ENCODE assay signal across 30 mouse cellular contexts in the genomic region with DNA sequence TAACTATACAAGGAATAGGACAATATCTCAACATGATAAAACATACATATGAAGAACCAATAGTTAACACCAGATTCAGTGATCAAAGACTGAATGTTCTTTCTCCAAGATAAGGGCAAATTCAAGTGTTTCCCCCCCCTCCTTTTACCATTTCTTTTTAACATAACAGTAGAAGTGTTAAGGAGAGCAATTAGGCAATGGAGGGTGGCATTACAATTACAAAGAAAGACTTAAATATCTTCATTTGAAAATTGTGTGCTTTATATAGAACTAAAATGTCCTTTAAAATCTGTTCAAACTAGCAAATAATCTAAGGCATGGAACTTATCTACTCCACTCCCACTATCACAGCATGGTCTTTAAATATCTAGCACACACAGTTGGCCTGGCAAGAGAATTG.
"Had no signal": no experiment of that assay in that cellular context is flagged by ENCODE, and none has a peak within 500 bp of the region (broad histone marks: within the 10 kb centered on the region; RNA-seq: fewer than 3 reads in every experiment).

No protein-coding gene starts in this region.

- H3K9ac ChIP-seq: heart, embryonic 12.5 days; heart, embryonic 13.5 days; heart, embryonic 15.5 days; hindbrain, embryonic 12.5 days; hindbrain, embryonic 13.5 days; hindbrain, embryonic 14.5 days; hindbrain, embryonic 15.5 days; intestine, embryonic 15.5 days; kidney, embryonic 15.5 days had no signal

- DNase-seq: heart, postnatal 10 days; heart, postnatal 14 days; heart, postnatal 36 days; heart, postnatal 4 days; kidney, adult 11 months; kidney, adult 18-20 months; kidney, adult 2 months; kidney, adult 8-10 months; kidney, adult 9 months; kidney, postnatal 10 days; kidney, postnatal 14 days; kidney, postnatal 25 days; kidney, postnatal 36 days; kidney, postnatal 4 days; layer of hippocampus, adult 9-11 months; layer of hippocampus, postnatal 36 days had no signal

- H3K4me3 ChIP-seq: heart, embryonic 12.5 days; heart, embryonic 13.5 days; heart, embryonic 15.5 days; hindbrain, embryonic 10.5 days; hindbrain, embryonic 12.5 days; hindbrain, embryonic 13.5 days; hindbrain, embryonic 15.5 days; intestine, embryonic 15.5 days; kidney, embryonic 15.5 days; layer of hippocampus, adult 2 months; left cerebral cortex, adult 2 months had no signal

- H3K9me3 ChIP-seq: heart, embryonic 12.5 days; heart, embryonic 13.5 days; heart, embryonic 15.5 days; hindbrain, embryonic 10.5 days; hindbrain, embryonic 12.5 days; hindbrain, embryonic 13.5 days; hindbrain, embryonic 15.5 days; intestine, embryonic 15.5 days; kidney, embryonic 15.5 days had no signal

- H3K36me3 ChIP-seq: heart, embryonic 12.5 days; heart, embryonic 13.5 days; heart, embryonic 15.5 days; hindbrain, embryonic 10.5 days; hindbrain, embryonic 12.5 days; hindbrain, embryonic 13.5 days; hindbrain, embryonic 15.5 days; intestine, embryonic 15.5 days; kidney, embryonic 15.5 days had no signal

- H3K27ac ChIP-seq: heart, embryonic 13.5 days; heart, embryonic 15.5 days; hindbrain, embryonic 10.5 days; hindbrain, embryonic 12.5 days; hindbrain, embryonic 13.5 days; hindbrain, embryonic 14.5 days; hindbrain, embryonic 15.5 days; hindbrain, postnatal 0 days; intestine, embryonic 15.5 days; kidney, embryonic 15.5 days; kidney, postnatal 0 days; layer of hippocampus, adult 2 months; left cerebral cortex, adult 2 months had no signal

- H3K27me3 ChIP-seq: heart, embryonic 12.5 days; heart, embryonic 13.5 days; heart, embryonic 15.5 days; hindbrain, embryonic 12.5 days; hindbrain, embryonic 13.5 days; hindbrain, embryonic 15.5 days; intestine, embryonic 15.5 days; kidney, embryonic 15.5 days had no signal

- H3K4me1 ChIP-seq: heart, embryonic 12.5 days; heart, embryonic 13.5 days; heart, embryonic 15.5 days; hindbrain, embryonic 10.5 days; hindbrain, embryonic 12.5 days; hindbrain, embryonic 13.5 days; hindbrain, embryonic 15.5 days; intestine, embryonic 15.5 days; kidney, embryonic 15.5 days had no signal
